Mouse (Mus musculus) ES-E14 (cell line): ENCODE measurements around the gene Cenpa. TPM values are rescaled to one million over a fixed set of nuclear protein-coding genes. Genes with fewer than 3 reads are reported as not detected.

Experiments used
- DNase-seq: peaks from one replicate; pipeline ENCODE4 v3.0.0-alpha.2; 2013; ENCODE audit warnings: low read depth, low spot score
- H3K27ac ChIP-seq: 2 replicates; pipeline ENCODE4 v1.5.1; 2012; ENCODE audit warnings: low read depth, mild to moderate bottlenecking, low read length, moderate library complexity, mixed read lengths; ENCODE audit not compliant: poor library complexity, insufficient read depth, severe bottlenecking
- H3K36me3 ChIP-seq: 2 replicates; pipeline ENCODE4 v1.6.1; 2012; ENCODE audit warnings: mild to moderate bottlenecking, low read length, moderate library complexity, mixed read lengths; ENCODE audit not compliant: control insufficient read depth, poor library complexity, insufficient read depth, severe bottlenecking
- H3K4me1 ChIP-seq, 2 experiments: fragments of 150-350 bp in 1 of 2; sonication (generic) in 1 of 2; 2 replicates each; pipeline ENCODE4 v1.6.1; 2012; ENCODE audit warnings: low read length in 2 of 2, mild to moderate bottlenecking in 1 of 2, mixed read lengths in 1 of 2; ENCODE audit not compliant: control insufficient read depth in 2 of 2, insufficient read depth in 2 of 2, poor library complexity in 1 of 2
- H3K4me3 ChIP-seq, 2 experiments: fragments of 150-350 bp in 1 of 2; sonication (generic) in 1 of 2; 2 replicates each; pipeline ENCODE4 v1.5.1; 2012; ENCODE audit warnings: low read length in 2 of 2, low read depth in 1 of 2, mild to moderate bottlenecking in 1 of 2, mixed read lengths in 1 of 2; ENCODE audit not compliant: insufficient read depth in 1 of 2, poor library complexity in 1 of 2, severe bottlenecking in 1 of 2
- H3K9ac ChIP-seq: 2 replicates; pipeline ENCODE4 v1.6.1; 2012; ENCODE audit warnings: low read depth, mild to moderate bottlenecking, low read length, mixed read lengths; ENCODE audit not compliant: poor library complexity, insufficient read depth, severe bottlenecking
- H3K9me3 ChIP-seq: fragments of 150-350 bp; sonication (generic); 2 replicates; pipeline ENCODE4 v1.6.1; 2012; ENCODE audit warnings: low read depth, mild to moderate bottlenecking, low read length; ENCODE audit not compliant: control insufficient read depth, insufficient read depth
- CHD2 ChIP-seq: IDR thresholded peaks from 2 replicates; pipeline ENCODE4 v1.6.1; 2014; ENCODE audit warnings: mild to moderate bottlenecking, low read depth, low read length, inconsistent platforms
- HCFC1 ChIP-seq: IDR thresholded peaks from 2 replicates; pipeline ENCODE4 v1.6.1; 2012; ENCODE audit warnings: low read length, inconsistent platforms, borderline replicate concordance; ENCODE audit not compliant: insufficient read depth
- MAFK ChIP-seq: IDR thresholded peaks from 2 replicates; pipeline ENCODE4 v1.6.1; 2014; ENCODE audit warnings: mild to moderate bottlenecking, low read depth, low read length, inconsistent platforms; ENCODE audit not compliant: insufficient read depth
- ZC3H11A ChIP-seq: IDR thresholded peaks from 2 replicates; pipeline ENCODE4 v1.6.1; 2012; ENCODE audit warnings: low read depth, mild to moderate bottlenecking, inconsistent platforms, low read length, borderline replicate concordance
- ZNF384 ChIP-seq: IDR thresholded peaks from 2 replicates; pipeline ENCODE4 v1.6.1; 2012; ENCODE audit warnings: low read depth, low read length, inconsistent platforms
- in situ Hi-C, 2 experiments: fragments of 600-800 bp; cut with MboI; formaldehyde crosslinking; loops; one replicate each; pipeline ENCODE4 v1.15.1; 2025; ENCODE audit warnings: low sequenced_read_pairs in 2 of 2, inconsistent platforms in 1 of 2; ENCODE audit not compliant: unreplicated experiment in 2 of 2
- total RNA-seq: library from RNA; depleted of rRNA; stranded (reverse); fragments of 300-350 nt; gene quantifications from 2 replicates; pipeline ENCODE4 v1.2.3, GENCODE M21; 2012

Cenpa gene
- total RNA-seq, 1 experiment = 102 TPM

DNA sequence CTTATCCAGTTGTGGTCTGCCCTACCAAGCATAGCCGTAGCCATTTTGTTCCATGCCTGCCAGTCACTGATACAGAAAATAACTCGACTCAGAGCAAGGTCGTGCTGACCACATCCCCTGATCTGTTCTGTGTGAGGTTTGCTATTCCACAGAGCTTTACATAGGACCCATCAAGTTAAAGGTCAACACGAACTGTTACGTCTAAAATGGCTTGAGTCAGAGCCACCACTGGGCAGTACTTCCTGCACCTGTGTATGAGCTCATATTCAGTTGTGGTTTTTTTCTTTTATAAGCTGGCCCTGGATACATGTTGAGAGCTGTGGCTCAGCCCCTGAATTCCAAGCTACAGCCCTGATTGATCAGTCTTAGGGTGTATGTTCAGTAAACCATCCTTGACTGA is 13.0 kb downstream of the Cenpa start:
- peaks cover 10% of the 10 kb centered on the region for H3K36me3 ChIP-seq
- in situ Hi-C loops = no loop called here

DNA sequence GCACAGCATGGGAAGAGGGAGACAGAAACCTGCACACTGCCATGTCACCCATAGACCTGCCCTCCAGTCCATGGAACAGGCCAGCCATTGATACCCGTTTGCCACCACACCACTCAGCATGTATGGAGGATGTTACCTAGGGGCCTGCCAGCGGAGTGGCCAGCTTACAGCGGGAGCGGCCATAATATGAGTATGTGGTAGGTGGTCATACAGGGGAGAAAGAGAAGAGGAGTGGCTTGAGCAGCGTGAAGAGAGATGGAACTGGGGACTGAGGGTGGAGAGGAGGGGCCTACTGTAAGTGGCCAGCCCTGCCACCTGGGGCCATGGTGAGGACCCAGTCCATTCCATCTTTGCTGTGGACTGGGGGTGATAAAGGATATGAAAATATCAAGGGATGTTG is 15.4 kb downstream of the Cenpa start:
- no peak overlapping the region for H3K27ac ChIP-seq
- DNase-seq = no peak
- in situ Hi-C loops = no loop called here

More for the DNA sequence above, 13.0 kb downstream of the Cenpa start:
- Histone ChIP-seq H3K9me3 (no peaks in the 10 kb centered on the region), H3K27ac (no peak overlapping the region), H3K4me1 (no peaks in the 10 kb centered on the region), H3K9ac (no peak overlapping the region), H3K4me3 (no peak overlapping the region)
- no peak for DNase-seq
- TF ChIP-seq ZC3H11A = no peak

DNA sequence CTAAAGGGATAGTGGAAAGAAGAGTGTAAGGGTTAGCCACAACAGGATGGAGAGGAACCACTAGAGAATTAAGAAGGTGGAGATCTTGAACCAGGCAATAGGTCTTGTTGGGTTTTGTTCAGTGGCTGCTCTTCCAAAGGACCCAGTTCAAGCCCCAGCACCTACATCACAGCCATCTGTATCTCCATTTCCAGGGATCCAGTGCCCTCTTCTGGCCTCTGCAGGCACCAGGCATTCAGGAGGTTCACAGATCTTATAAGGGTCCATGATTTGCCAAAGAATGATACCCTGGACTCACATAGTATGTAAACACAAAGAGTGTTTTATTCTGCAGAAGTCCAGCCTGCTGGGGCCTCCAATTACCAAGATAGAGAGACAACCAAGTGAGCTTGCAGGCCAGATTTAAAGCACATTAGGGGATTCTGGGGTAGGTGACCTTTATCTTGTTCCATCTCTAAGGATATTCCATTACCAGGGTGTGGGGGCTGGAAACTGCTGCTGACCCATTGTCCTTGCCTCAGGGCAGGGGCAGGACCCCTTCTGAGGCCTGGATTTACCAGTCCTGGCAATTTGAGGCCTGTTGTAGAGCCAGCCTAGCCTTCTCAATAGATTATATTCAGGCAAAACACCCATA is 16.5 kb downstream of the Cenpa start:
- Histone ChIP-seq H3K4me3 (no peak overlapping the region), H3K27ac (no peak overlapping the region), H3K4me1 (no peaks in the 10 kb centered on the region), H3K9me3 (no peaks in the 10 kb centered on the region), H3K36me3 (no peaks in the 10 kb centered on the region), H3K9ac (no peak overlapping the region)
- in situ Hi-C loops = no loop called here
- TF ChIP-seq ZC3H11A (0 out of 2 replicates have a peak, but pooled peaks have one; percentile 49), HCFC1 (no peak)
- no peak for DNase-seq

More for the DNA sequence above, 15.4 kb downstream of the Cenpa start:
- H3K9me3 ChIP-seq = no peaks in the 10 kb centered on the region
- H3K4me3 ChIP-seq = no peak overlapping the region
- H3K9ac ChIP-seq = no peak overlapping the region
- H3K36me3 ChIP-seq = no peaks in the 10 kb centered on the region; the same call in 1 of the 2 replicates
- TF ChIP-seq MAFK (no peak), ZC3H11A (no peak), ZNF384 (no peak), HCFC1 (no peak), CHD2 (no peak)
- no peaks in the 10 kb centered on the region for H3K4me1 ChIP-seq

DNA sequence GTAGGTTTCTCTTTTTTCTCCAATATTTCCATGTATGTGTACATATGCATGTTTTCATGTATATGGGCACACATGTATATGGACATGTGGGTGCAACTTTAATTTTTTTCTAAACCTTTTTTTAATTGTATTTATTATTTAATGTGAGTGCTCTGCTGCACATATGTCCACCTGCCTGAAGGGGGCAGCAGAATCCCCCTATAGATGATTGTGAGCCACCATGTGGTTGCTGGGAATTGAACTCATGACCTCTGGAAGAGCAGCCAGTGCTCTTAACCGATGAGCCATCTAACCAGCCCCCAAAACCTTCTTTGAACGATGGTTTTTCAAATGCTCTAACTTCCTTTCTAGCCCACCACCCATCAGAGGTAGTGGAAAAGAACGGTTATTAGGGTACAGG is 17.4 kb downstream of the Cenpa start:
- Histone ChIP-seq H3K9me3 (no peaks in the 10 kb centered on the region), H3K27ac (no peak overlapping the region), H3K4me1 (no peaks in the 10 kb centered on the region), H3K4me3 (no peak overlapping the region), H3K36me3 (no peaks in the 10 kb centered on the region), H3K9ac (no peak overlapping the region)
- no peak for TF ChIP-seq CHD2
- TF ChIP-seq ZC3H11A = no peak
- TF ChIP-seq HCFC1 = no peak
- no peak for TF ChIP-seq ZNF384
- no peak for TF ChIP-seq MAFK
- in situ Hi-C loops = no loop called here
- no peak for DNase-seq

DNA sequence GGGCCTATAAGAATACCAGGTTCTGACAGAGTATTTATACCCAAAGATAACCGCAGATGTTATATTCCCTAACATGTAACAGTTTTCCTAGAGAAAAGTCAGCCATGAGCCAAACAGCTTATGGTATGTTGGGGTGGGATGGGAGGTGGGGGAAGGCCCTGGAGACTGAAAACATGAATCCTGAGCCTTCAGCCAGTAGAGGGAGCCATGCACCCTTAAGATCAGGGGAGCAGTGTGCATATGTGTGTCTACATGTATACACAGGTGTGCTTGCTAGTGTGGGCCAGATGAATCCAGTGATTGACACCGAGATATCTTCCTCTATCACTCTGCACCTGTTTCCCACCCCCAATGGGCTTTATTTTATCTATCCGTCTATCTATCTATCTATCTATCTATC is 20.2 kb downstream of the Cenpa start:
- Histone ChIP-seq H3K9ac (no peak overlapping the region), H3K27ac (no peak overlapping the region), H3K9me3 (no peaks in the 10 kb centered on the region), H3K4me1 (no peaks in the 10 kb centered on the region), H3K36me3 (no peaks in the 10 kb centered on the region), H3K4me3 (no peak overlapping the region)
- TF ChIP-seq ZC3H11A = peak; percentile 24; the same call in 1 of the 2 replicates
- TF ChIP-seq MAFK = no peak
- no peak for TF ChIP-seq ZNF384
- TF ChIP-seq CHD2 = no peak
- TF ChIP-seq HCFC1 = no peak
- in situ Hi-C loops = no loop called here
- no peak for DNase-seq
